Mouse (Mus musculus) lung, adult 2 months (tissue): ENCODE results near the gene Mrpl24.
"Not testable (repeated sequence)": the region's sequence is repeated elsewhere in the genome, so short reads cannot be mapped to it uniquely, and the experiment has no call there.

Experiments
- CTCF ChIP-seq: fragments of 200-500 bp; IDR thresholded peaks from 2 replicates; pipeline ENCODE4 v1.5.1; 2011; ENCODE audit warnings: mild to moderate bottlenecking, low read length, control low read depth; ENCODE audit not compliant: insufficient read depth
- POLR2A ChIP-seq: fragments of 200-500 bp; IDR thresholded peaks from 2 replicates; pipeline ENCODE4 v1.6.1; 2011; ENCODE audit warnings: low read depth, mild to moderate bottlenecking, control low read depth, low read length, borderline replicate concordance; ENCODE audit errors: extremely low read depth

DNA sequence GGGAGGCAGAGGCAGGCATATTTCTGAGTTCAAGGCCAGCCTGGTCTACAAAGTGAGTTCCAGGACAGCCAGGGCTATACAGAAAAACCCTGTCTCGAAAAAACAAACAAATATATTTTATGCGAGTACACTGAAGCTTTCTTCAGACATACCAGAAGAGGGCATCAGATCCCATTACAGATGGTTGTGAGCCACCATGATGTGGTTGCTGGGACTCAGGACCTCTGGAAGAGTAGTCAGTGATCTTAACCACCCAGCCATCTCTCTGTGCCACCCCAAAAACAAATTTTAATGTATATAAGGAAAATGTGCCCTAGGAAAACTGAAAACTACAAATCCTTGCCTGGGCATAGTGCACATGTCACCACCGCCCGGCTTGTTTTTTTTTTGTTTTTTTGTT lies 31.9 kb upstream of the Mrpl24 start:
- not testable (repeated sequence) for TF ChIP-seq CTCF, POLR2A
